17 mouse cellular contexts compared by ENCODE assay signal in genomic region chr4:107514981-107515380, GRCm38 (mm10).
A peak's percentile ranks its signal among the peaks of the same experiment; 100 is the strongest.
DNase-seq lines count a peak whose midpoint lies in the region.
"Had no signal": no experiment of that assay in that cellular context is flagged by ENCODE, and none has a peak within 500 bp of the region (broad histone marks: within the 10 kb centered on the region; RNA-seq: fewer than 3 reads in every experiment).

No protein-coding gene starts in this region.

- peak; percentile 76 for DNase-seq in gastrocnemius, adult 18-20 months (ENCODE audit: low spot score)
- DNase-seq in gastrocnemius, postnatal 10 days = no peak
- peak; percentile 0 for DNase-seq in thymus, postnatal 4 days
- no peak for DNase-seq in thymus, postnatal 0 days (ENCODE audit: low spot score)
- peak; percentile 18 for DNase-seq in gastrocnemius, postnatal 14 days
- peak; percentile 70 for DNase-seq in skeletal muscle tissue, adult 2 months (ENCODE audit: low read depth, low spot score)
- no peak for DNase-seq in embryo, embryonic 10 days (ENCODE audit: low spot score)
- no peak for DNase-seq in kidney, postnatal 4 days
- DNase-seq: adrenal gland, postnatal 10 days; B cell, adult 2 months; cerebellum, adult 11-12 months; cerebellum, adult 8-10 months; cerebellum, postnatal 10 days; cerebellum, postnatal 36 days; forebrain, postnatal 0 days; heart, postnatal 36 days; kidney, adult 2 months had no signal

- intact Hi-C loops in gastrocnemius, postnatal 14 days (cut with DNase I; ENCODE audit: low total_unique reads) = no loop called here

Comparison
In these comparisons a context has a peak if more than half of its experiments do, and no peak if none do; other contexts are left out.
1. DNase-seq: peak in gastrocnemius, adult 18-20 months (single experiment), thymus, postnatal 4 days (single experiment), gastrocnemius, postnatal 14 days (single experiment) and skeletal muscle tissue, adult 2 months (single experiment); none in gastrocnemius, postnatal 10 days (single experiment), thymus, postnatal 0 days (single experiment), embryo, embryonic 10 days (single experiment) and kidney, postnatal 4 days (0 of 2).